Mouse (Mus musculus) bone marrow, adult 2 months (tissue): ENCODE results near the gene Rhag. TPM values are rescaled to one million over a fixed set of nuclear protein-coding genes. Genes with fewer than 3 reads are reported as not detected.
A peak's percentile ranks its signal among the peaks of the same experiment; 100 is the strongest.

ENCODE experiments used
- H3K27ac ChIP-seq: fragments of 200-500 bp; 2 replicates; pipeline ENCODE4 v1.5.1; 2012; ENCODE audit warnings: low read depth, mild to moderate bottlenecking, control low read depth, inconsistent platforms, low read length; ENCODE audit not compliant: control insufficient read depth, poor library complexity, insufficient read depth
- H3K4me1 ChIP-seq: fragments of 200-500 bp; 2 replicates; pipeline ENCODE4 v1.6.1; 2011; ENCODE audit warnings: low read length; ENCODE audit not compliant: control insufficient read depth, insufficient read depth
- H3K4me3 ChIP-seq: fragments of 200-500 bp; replicated peaks from 2 replicates; pipeline ENCODE3; 2011; ENCODE audit warnings: mild to moderate bottlenecking, low read depth, low read length, control low read depth; ENCODE audit not compliant: control insufficient read depth
- CTCF ChIP-seq: fragments of 200-500 bp; IDR thresholded peaks from 2 replicates; pipeline ENCODE4 v1.5.1; 2011; ENCODE audit warnings: low read length, control low read depth; ENCODE audit not compliant: control insufficient read depth, insufficient read depth
- POLR2A ChIP-seq: fragments of 200-500 bp; IDR thresholded peaks from 2 replicates; pipeline ENCODE4 v1.6.1; 2011; ENCODE audit warnings: low read depth, mild to moderate bottlenecking, control low read depth, low read length, borderline replicate concordance; ENCODE audit not compliant: control insufficient read depth
- WGBS: fragments of 180-500 bp; shearing (Covaris S2); methylation state at CpG from one replicate; pipeline ENCODE4 v1.1.7; 2018; 5-methylcytosine and 5-hydroxymethylcytosine counted together
- polyA plus RNA-seq: library from polyadenylated mRNA; stranded (reverse); fragments of >200 nt; gene quantifications from 2 replicates; pipeline ENCODE4 v1.2.4, GENCODE M21; 2011; ENCODE audit warnings: low replicate concordance; ENCODE audit not compliant: missing spikeins, insufficient read depth, insufficient read length

The Rhag gene
- polyA plus RNA-seq, result 37.6 and 108 TPM in 2 replicates

DNA sequence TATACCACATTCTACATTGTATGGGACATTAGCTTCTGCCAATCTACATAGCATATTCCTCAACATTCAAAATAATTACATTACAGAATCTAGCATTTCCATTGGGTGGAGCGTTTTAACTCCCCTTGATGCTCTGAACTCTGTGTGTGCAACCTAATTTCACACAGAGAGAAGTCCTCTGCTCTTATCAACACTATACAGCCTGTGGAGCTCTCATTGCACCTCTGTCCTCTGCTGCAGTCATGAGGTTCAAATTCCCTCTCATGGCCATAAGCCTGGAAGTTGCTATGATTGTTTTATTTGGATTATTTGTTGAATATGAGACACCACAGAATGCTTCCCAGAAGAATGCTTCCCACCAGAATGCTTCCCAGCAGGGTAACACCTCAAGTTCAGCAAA, at the start of gene Rhag:
Rhag (plus strand) TSS at position 193 of the 400 bp plus-strand sequence.
- Histone ChIP-seq H3K4me1 (no peaks in the 10 kb centered on the region), H3K4me3 (peak within 1 kb of the TSS; percentile 46), H3K27ac (no peak within 1 kb of the TSS)
- WGBS, result 67% methylated on average over 1 of the region's 1 CpGs
- TF ChIP-seq POLR2A (no peak), CTCF (no peak)

DNA sequence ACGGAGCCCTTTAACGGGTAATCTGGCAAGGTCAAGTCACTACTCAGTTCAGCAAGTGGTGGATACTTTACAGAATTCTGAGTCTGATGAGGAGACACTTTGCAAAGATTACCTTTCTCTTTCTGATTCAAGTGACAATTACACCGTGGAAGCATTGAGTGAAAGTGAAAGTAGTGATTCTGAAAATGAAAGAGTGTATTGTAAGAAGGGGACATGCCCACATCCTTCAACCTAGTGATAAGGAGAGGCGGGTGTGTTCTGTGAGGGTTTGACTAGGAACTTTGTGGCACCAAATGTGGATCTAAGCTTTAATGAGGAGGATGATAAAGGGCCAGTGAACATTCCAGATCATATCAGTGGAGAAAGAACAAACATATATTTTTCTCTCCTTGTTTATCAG, 47.3 kb upstream of the Rhag start:
- Histone ChIP-seq H3K4me1 (no peaks in the 10 kb centered on the region), H3K27ac (no peak overlapping the region), H3K4me3 (no peak overlapping the region)
- 48% methylated on average over 4 of the region's 4 CpGs for WGBS
- TF ChIP-seq CTCF (no peak), POLR2A (no peak)

DNA sequence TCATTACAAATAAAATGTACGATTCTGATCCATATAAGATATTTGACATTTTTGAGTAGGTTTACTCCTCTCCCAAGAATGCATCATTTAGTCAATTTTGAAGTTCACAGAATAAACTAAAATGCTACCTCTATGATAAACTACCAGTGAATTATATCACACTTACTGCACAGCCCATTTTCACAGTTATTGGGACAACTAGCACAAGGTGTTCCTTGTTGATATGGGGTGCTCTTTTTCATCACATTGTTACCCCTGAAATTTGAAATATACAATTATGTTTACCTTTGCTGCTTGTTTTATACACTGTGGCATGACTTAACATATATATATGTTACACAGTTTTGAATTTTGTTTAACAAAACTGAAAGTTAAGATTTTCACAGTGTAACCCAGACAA, 43.8 kb upstream of the Rhag start:
- Histone ChIP-seq H3K27ac (no peak overlapping the region), H3K4me3 (no peak overlapping the region), H3K4me1 (no peaks in the 10 kb centered on the region)
- TF ChIP-seq CTCF (no peak), POLR2A (no peak)
- 77% methylated on average over 1 of the region's 1 CpGs for WGBS

DNA sequence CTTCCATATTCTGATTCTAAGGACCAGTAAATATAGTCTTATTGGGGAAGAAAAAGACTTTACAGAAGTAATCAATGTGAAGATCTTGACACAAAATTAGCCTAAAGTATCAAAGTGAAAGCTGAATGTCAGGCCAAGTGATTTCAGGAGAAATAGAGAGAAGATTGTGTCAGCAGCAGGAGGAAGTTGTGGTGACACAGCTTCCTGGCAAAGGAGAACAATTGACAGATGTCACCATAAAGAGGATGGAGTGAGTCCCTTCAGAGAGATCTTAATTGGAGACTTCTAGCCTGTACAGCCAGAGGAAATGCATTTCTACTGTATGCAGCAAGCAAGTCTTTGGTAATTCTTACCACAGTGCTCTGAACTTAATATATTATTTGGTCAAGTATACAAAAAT, 21.0 kb upstream of the Rhag start:
- Histone ChIP-seq H3K4me3 (no peak overlapping the region), H3K27ac (no peak overlapping the region), H3K4me1 (no peaks in the 10 kb centered on the region)
- TF ChIP-seq CTCF (no peak), POLR2A (no peak)

DNA sequence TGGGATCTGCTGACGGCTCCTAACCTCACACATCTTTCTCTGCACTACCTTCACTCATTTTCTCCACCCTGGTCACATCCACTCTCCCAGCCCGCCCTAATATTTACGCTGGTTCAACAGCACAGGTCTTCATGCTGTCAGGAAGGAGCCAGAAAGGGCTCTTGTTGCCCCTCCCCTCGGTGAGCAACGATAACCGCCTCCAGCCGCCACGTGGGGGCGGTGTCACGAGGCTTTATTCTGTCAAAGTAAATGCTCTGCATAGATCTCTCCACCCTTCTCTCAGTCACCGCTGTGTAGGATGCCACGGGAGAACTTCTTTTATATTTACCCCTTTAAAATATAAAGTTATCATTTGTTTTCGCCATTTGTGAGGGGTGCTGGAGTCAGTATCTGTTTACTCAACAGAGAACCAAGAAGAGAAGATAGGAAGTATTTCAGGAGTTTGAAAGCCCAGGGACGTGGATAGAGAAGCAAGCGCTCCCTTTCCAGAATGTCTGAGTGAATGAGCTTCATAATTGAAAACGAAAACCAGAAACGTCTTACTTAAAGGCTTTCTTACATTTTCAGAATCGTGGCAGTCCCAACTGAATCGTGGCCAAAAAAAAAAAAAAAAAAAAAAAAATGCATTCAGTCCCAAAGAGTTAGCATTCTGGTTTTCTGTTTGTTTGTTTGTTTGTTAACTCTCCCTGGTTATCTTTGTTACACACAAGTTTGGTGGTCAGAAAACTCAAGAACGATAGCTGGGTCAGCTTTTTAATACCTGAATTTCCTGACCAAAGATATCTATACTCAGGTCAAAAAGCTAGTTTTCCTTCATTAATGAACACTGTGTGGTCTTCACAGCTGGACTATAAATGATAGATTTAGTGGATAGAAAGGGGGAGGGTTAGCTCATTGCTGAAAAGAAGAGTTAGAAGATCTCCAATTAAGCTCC, 16.7 kb upstream of the Rhag start:
- H3K27ac ChIP-seq, result no peak overlapping the region
- TF ChIP-seq POLR2A (no peak), CTCF (peak; percentile 66)
- H3K4me1 ChIP-seq, result no peaks in the 10 kb centered on the region
- 29% methylated on average over 20 of the region's 20 CpGs for WGBS
- H3K4me3 ChIP-seq, result no peak overlapping the region

DNA sequence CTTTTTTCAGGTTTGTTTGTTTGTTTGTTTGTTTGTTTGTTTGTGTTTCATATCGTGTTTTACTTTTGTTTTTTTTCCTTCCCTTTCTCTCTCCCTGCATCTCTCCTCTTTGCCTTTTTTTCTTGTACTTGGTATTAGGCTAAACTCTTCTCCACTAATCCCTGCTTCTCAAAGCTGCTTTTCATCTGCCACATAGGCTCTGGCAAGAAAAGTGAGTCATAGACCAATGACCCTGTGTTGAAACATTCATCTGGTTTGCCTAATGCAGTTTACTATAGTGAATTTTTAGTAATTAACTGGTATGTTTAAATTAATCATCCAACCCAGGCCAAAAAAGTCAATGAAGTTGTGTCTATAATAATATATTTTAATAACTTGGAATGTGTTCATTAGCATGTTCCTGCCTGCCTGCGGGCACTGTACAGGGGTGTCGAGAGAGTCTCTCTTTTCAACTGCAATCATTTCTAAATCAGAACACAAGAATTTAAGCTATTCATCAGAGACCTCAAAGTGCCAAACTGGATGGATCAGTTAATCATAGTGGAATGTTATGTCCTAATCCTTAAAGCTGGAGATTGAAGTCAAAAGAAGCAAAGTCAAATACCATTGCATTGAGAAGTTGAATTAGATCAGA, 8.1 kb upstream of the Rhag start:
- 86% methylated on average over 3 of the region's 3 CpGs for WGBS

DNA sequence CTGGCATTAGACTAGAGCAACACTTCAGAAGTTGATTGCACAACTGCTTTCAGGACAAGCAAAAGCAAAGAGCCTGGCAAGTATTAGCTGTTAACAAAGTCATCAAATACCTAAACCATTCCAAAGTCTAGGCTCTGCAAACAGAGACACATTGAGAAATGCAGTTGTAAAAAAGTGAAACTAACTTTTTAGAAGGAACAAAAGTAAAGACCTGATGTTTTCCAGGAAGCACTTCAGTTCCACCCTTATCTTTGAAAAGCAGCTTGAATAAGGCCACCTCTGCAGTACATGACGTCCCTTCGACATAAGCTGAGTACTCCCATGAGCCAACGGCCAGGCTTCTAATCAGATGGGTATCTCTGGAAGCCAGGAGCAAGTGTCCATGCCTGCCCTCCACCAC, 4.4 kb upstream of the Rhag start:
- H3K4me3 ChIP-seq, result no peak overlapping the region
- H3K27ac ChIP-seq, result no peak overlapping the region
- H3K4me1 ChIP-seq, result no peaks in the 10 kb centered on the region
- 1% methylated on average over 3 of the region's 3 CpGs for WGBS
- TF ChIP-seq POLR2A, result no peak
- no peak for TF ChIP-seq CTCF

More for the DNA sequence above, 8.1 kb upstream of the Rhag start:
- Histone ChIP-seq H3K27ac (no peak overlapping the region), H3K4me3 (no peak overlapping the region), H3K4me1 (no peaks in the 10 kb centered on the region)
- no peak for TF ChIP-seq POLR2A
- TF ChIP-seq CTCF, result no peak

DNA sequence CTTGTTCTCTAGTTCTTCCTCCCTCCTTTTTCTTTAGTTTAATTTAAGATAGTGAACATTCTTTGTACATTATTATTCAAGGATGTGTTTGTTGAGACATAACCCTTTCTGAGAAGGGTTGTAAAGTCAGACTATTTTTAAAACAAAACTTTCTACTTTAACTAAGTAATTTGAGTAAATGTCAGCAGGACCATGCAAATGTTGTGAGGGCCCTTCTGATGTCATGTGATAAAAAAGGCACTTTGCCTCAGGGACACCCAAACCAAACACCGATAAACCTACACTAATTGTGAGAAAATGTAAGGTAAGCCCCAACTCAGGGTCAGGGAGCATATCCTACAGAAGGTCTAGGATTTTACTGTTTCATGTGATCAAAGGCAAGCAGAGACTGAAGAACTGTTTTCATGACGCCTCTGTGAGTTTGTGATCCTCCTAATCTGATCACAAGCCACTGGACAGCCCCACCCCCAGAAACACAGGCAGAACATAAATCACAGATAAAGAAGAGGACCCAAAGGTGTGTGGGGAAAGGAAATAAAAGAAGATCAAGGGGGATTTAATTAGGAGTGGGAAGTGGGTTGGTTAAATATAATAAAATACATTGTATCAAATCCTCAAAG, 3.9 kb upstream of the Rhag start, which contains the start of gene Crisp2:
Crisp2 (minus strand) TSS at position 51 of the 620 bp plus-strand sequence.
- 35% methylated on average over 2 of the region's 2 CpGs for WGBS
- Histone ChIP-seq H3K27ac (peak within 1 kb of the TSS; percentile 26; the same call in 1 of the 2 replicates), H3K4me1 (no peaks in the 10 kb centered on the region), H3K4me3 (no peak within 1 kb of the TSS)
- TF ChIP-seq POLR2A (no peak), CTCF (no peak)
